Mouse (Mus musculus) thymus, adult 2 months (tissue): Measurements from ENCODE around the gene Plod3. TPM values are rescaled to one million over a fixed set of nuclear protein-coding genes. Genes with fewer than 3 reads are reported as not detected.

Experiments used
- DNase-seq: peaks from one replicate; pipeline ENCODE4 v3.0.0; 2021
- H3K27ac ChIP-seq: fragments of 200-500 bp; 2 replicates; pipeline ENCODE4 v1.5.1; 2012; ENCODE audit warnings: low read length, control low read depth; ENCODE audit not compliant: control insufficient read depth, insufficient read depth
- H3K27me3 ChIP-seq: fragments of 200-500 bp; 2 replicates; pipeline ENCODE4 v1.6.1; 2012; ENCODE audit warnings: mild to moderate bottlenecking, low read length, moderate library complexity, mixed read lengths; ENCODE audit not compliant: control insufficient read depth, insufficient read depth
- H3K36me3 ChIP-seq: fragments of 200-500 bp; 2 replicates; pipeline ENCODE4 v1.6.1; 2012; ENCODE audit warnings: mild to moderate bottlenecking, low read length, moderate library complexity; ENCODE audit not compliant: control insufficient read depth, insufficient read depth
- H3K4me1 ChIP-seq: fragments of 200-500 bp; replicated peaks from 2 replicates; pipeline ENCODE4 v1.6.1; 2012; ENCODE audit warnings: low read length; ENCODE audit not compliant: control insufficient read depth, insufficient read depth
- H3K4me3 ChIP-seq: fragments of 200-500 bp; 2 replicates; pipeline ENCODE4 v1.5.1; 2012; ENCODE audit warnings: mild to moderate bottlenecking, low read length, control low read depth, moderate library complexity; ENCODE audit not compliant: control insufficient read depth, insufficient read depth
- CTCF ChIP-seq: fragments of 200-500 bp; IDR thresholded peaks from 2 replicates; pipeline ENCODE4 v1.5.1; 2012; ENCODE audit warnings: mild to moderate bottlenecking, control low read depth, low read length, moderate library complexity, borderline replicate concordance; ENCODE audit not compliant: control insufficient read depth, poor library complexity, insufficient read depth; ENCODE audit errors: extremely low read depth
- POLR2A ChIP-seq: fragments of 200-500 bp; IDR thresholded peaks from 2 replicates; pipeline ENCODE4 v1.6.1; 2012; ENCODE audit warnings: mild to moderate bottlenecking, low read length, control low read depth, moderate library complexity; ENCODE audit not compliant: control insufficient read depth, poor library complexity, insufficient read depth; ENCODE audit errors: extremely low read depth
- WGBS: fragments of 180-500 bp; shearing (Covaris S2); methylation state at CpG from one replicate; pipeline ENCODE4 v1.1.7; 2018; 5-methylcytosine and 5-hydroxymethylcytosine counted together
- polyA plus RNA-seq: library from polyadenylated mRNA; depleted of rRNA; stranded (reverse); fragments of >200 nt; gene quantifications from 2 replicates; pipeline ENCODE4 v1.2.3, GENCODE M21; 2012

Plod3 gene
- polyA plus RNA-seq, 1 experiment: 41.9 TPM

- Histone ChIP-seq H3K27me3 (peaks cover 16% of the 10 kb centered on the region), H3K27ac (no peak within 1 kb of the TSS), H3K4me3 (no peak within 1 kb of the TSS), H3K4me1 (peaks cover 18% of the 10 kb centered on the region), H3K36me3 (no peaks in the 10 kb centered on the region)
- TF ChIP-seq POLR2A: no peak
- TF ChIP-seq CTCF: no peak
- 22% methylated on average over 4 of the region's 4 CpGs for WGBS
- no peak for DNase-seq
Measured at GRCm38 (mm10) chr5:137026092-137026491, 39.3 kb downstream of the Plod3 start, which contains the start of gene Vgf. TSS of gene Vgf (plus strand) at chr5:137026392.

DNA sequence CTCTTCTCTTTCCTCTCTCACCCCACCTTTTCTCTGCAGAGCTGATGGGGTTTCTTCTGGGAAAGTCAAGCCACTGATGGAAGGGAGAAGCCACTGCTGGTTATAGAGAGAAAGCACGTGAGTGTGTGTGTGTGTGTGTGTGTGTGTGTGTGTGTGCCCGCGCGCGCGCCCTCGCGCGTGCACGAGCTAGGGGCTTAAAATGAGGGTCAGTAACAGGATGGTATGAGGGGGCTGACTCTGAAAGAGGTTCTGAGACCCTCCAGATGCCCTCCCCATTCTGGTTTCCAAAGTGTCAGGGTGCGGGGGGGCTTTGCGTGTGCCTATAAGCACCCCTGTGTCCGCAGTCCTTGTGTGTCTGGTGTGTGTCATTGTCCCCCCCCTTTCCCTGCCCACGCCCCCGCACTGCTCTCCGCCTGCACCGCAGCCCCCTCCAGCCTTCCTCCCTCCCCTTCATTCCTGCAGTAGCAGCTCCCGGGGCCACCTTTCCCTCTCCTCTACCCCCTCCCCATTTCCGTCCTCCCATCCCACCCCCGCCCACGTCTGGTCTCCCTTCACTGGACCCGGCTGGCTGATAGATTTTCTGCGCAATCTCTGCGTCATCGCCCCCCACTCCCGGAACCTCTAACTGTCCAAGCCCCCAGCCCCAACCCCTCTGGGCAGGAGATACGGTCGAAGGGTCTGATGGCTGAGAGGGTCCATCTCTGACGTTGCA lies 41.9 kb downstream of the Plod3 start:
- H3K4me3 ChIP-seq: no peak overlapping the region
- H3K36me3 ChIP-seq: no peaks in the 10 kb centered on the region
- no peak for TF ChIP-seq CTCF
- no peak for TF ChIP-seq POLR2A
- 8% methylated on average over 29 of the region's 29 CpGs for WGBS
- no peak overlapping the region for H3K27ac ChIP-seq
- no peak for DNase-seq
- H3K4me1 ChIP-seq: peaks cover 40% of the 10 kb centered on the region
- peaks cover 23% of the 10 kb centered on the region for H3K27me3 ChIP-seq

DNA sequence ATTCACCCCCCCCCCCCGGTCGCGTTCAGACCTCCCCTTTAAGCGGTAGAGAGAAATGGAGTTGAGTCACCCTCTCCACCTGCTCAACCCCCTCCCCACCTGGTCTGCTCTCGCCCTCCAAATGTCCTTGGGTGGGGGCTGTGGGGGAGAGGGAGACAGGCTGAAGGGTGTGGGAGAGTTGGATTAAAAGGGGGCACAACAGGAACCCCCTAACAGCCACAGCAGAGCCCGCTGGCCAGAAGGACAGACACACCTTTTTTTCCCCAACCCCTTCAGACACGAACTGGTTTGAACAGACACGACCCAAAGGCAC lies 42.4 kb downstream of the Plod3 start:
- no peak overlapping the region for H3K27ac ChIP-seq
- TF ChIP-seq CTCF (no peak), POLR2A (no peak)
- no peak for DNase-seq
- no peak overlapping the region for H3K4me3 ChIP-seq
- H3K4me1 ChIP-seq: peaks cover 40% of the 10 kb centered on the region
- no peaks in the 10 kb centered on the region for H3K36me3 ChIP-seq
- peaks cover 23% of the 10 kb centered on the region for H3K27me3 ChIP-seq
- WGBS: 5% methylated on average over 8 of the region's 8 CpGs

- H3K27me3 ChIP-seq: peaks cover 23% of the 10 kb centered on the region
- no peak overlapping the region for H3K27ac ChIP-seq
- peaks cover 40% of the 10 kb centered on the region for H3K4me1 ChIP-seq
- DNase-seq: peak; percentile 90
- no peak overlapping the region for H3K4me3 ChIP-seq
- TF ChIP-seq POLR2A: 0 out of 2 replicates have a peak, but pooled peaks have one; percentile 18
- TF ChIP-seq CTCF: no peak; the same call in 1 of the 2 replicates
- 2% methylated on average over 52 of the region's 52 CpGs for WGBS
- H3K36me3 ChIP-seq: no peaks in the 10 kb centered on the region
Measured at GRCm38 (mm10) chr5:137029643-137030415, 43.0 kb downstream of the Plod3 start.

- Histone ChIP-seq H3K4me3 (no peak overlapping the region), H3K27me3 (peaks cover 21% of the 10 kb centered on the region), H3K36me3 (no peaks in the 10 kb centered on the region), H3K4me1 (peaks cover 40% of the 10 kb centered on the region), H3K27ac (no peak overlapping the region)
- TF ChIP-seq POLR2A (0 out of 2 replicates have a peak, but pooled peaks have one; percentile 11), CTCF (no peak)
- no peak for DNase-seq
- WGBS: 18% methylated on average over 22 of the region's 22 CpGs
Measured at GRCm38 (mm10) chr5:137030416-137030810, 43.6 kb downstream of the Plod3 start.

- DNase-seq: no peak
- H3K36me3 ChIP-seq: no peaks in the 10 kb centered on the region
Measured at GRCm38 (mm10) chr5:137031076-137032032, 44.5 kb downstream of the Plod3 start.

More at GRCm38 (mm10) chr5:137031076-137032032, 44.5 kb downstream of the Plod3 start:
- 5% methylated on average over 78 of the region's 78 CpGs for WGBS
- Histone ChIP-seq H3K27ac (no peak overlapping the region), H3K4me1 (peaks cover 40% of the 10 kb centered on the region), H3K27me3 (peaks cover 20% of the 10 kb centered on the region), H3K4me3 (peak overlapping the region; percentile 37)
- TF ChIP-seq POLR2A (no peak), CTCF (no peak)
